Mouse (Mus musculus) heart, embryonic 13.5 days (tissue): ENCODE measurements around the gene Cdkn1b. TPM values are rescaled to one million over a fixed set of nuclear protein-coding genes. Genes with fewer than 3 reads are reported as not detected.

Experiments used
- ATAC-seq: fragments of 200-750 bp; cut with Nextera tagmentation; 2 replicates; pipeline ENCODE4 v1.8.0; 2017; ENCODE audit warnings: moderate TSS enrichment; ENCODE audit not compliant: insufficient number of reproducible peaks, low FRiP score, low TSS enrichment; ENCODE audit errors: extremely low read depth
- H3K27ac ChIP-seq: fragments of 300-500 bp; sonication (generic); replicated peaks from 2 replicates; pipeline ENCODE4 v1.5.1; 2015; ENCODE audit warnings: moderate library complexity, mild to moderate bottlenecking, inconsistent platforms
- H3K27me3 ChIP-seq: fragments of 300-500 bp; sonication (generic); replicated peaks from 2 replicates; pipeline ENCODE4 v1.6.1; 2015; ENCODE audit warnings: mild to moderate bottlenecking, inconsistent platforms
- H3K36me3 ChIP-seq: fragments of 300-500 bp; sonication (generic); 2 replicates; pipeline ENCODE4 v1.6.1; 2015; ENCODE audit warnings: mild to moderate bottlenecking, inconsistent platforms
- H3K4me1 ChIP-seq: fragments of 300-500 bp; sonication (generic); 2 replicates; pipeline ENCODE4 v1.6.1; 2015; ENCODE audit warnings: inconsistent platforms
- H3K4me2 ChIP-seq: fragments of 300-500 bp; sonication (generic); 2 replicates; pipeline ENCODE4 v1.6.1; 2015; ENCODE audit warnings: inconsistent platforms, mild to moderate bottlenecking, moderate library complexity
- H3K4me3 ChIP-seq: fragments of 300-500 bp; sonication (generic); 2 replicates; pipeline ENCODE4 v1.5.1; 2015; ENCODE audit warnings: moderate library complexity, mild to moderate bottlenecking, inconsistent platforms
- H3K9ac ChIP-seq: fragments of 300-500 bp; sonication (generic); 2 replicates; pipeline ENCODE4 v1.6.1; 2015; ENCODE audit warnings: inconsistent platforms, mild to moderate bottlenecking, moderate library complexity
- H3K9me3 ChIP-seq: fragments of 300-500 bp; sonication (generic); 2 replicates; pipeline ENCODE4 v1.6.1; 2016; ENCODE audit warnings: inconsistent platforms
- WGBS: fragments of 180-500 bp; shearing (Covaris S2); methylation state at CpG from one replicate; pipeline ENCODE4 v1.1.7; 2015; ENCODE audit warnings: mixed read lengths; 5-methylcytosine and 5-hydroxymethylcytosine counted together
- polyA plus RNA-seq: library from polyadenylated mRNA; unstranded; fragments of >200 nt; fragmentation: Nextera tagmentation; extraction: Ambion mirVana; gene quantifications from 2 replicates; pipeline ENCODE4 v1.2.1, GENCODE M21; 2015

The Cdkn1b gene
- polyA plus RNA-seq, 1 experiment from 2014 or later: 14.4 TPM

DNA sequence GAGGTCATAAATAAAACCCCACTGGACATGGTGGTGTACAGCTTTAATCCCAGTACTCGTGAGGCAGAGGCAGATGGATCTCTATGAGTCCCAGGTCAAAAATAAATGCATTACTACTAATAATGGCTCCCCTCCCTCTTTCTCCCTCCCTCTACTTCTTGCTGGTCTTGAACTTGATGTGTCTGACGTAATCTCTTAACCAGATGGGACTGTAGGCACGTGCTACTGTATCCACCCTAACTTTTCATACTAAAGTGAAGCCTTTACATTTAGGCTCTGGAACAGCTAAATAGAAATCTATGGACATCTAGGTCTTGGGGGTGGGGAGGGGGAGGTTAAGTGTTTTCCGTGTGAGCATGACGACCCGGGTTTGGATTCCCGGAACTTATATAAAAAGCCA, 10.2 kb downstream of the Cdkn1b start:
- 85% methylated on average over 7 of the region's 7 CpGs for WGBS
- H3K4me1 ChIP-seq: peaks cover 56% of the 10 kb centered on the region
- no peaks in the 10 kb centered on the region for H3K9me3 ChIP-seq
- H3K4me3 ChIP-seq: peak overlapping the region; percentile 64
- peak overlapping the region; percentile 78 for H3K9ac ChIP-seq
- H3K36me3 ChIP-seq: 0 out of 2 replicates have a peak, but pooled peaks cover 3% of the 10 kb centered on the region
- H3K4me2 ChIP-seq: peak overlapping the region; percentile 91
- H3K27ac ChIP-seq: no peak overlapping the region
- ATAC-seq: no peak
- H3K27me3 ChIP-seq: no peaks in the 10 kb centered on the region

DNA sequence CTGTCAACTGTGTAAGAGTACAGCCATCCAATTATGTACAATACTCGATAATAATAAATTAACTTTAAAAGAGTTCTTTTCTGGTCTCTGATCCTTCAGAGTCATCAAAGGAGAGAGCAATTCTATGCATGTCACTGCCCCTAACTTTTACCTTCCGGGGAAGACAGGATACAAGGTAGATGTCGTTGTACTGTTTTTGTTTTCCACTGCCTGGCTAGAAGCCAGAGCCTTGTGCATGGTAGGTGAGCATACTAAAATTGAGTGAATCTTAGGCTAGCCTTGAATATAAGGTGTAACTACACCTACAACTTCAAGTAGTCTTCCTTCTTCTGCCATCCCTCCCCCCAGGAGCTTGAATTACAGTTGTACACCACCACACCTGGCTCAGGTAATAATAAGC, 10.9 kb downstream of the Cdkn1b start:
- Histone ChIP-seq H3K27ac (no peak overlapping the region), H3K36me3 (0 out of 2 replicates have a peak, but pooled peaks cover 3% of the 10 kb centered on the region), H3K4me2 (peak overlapping the region; percentile 91), H3K9me3 (no peaks in the 10 kb centered on the region), H3K27me3 (no peaks in the 10 kb centered on the region), H3K4me1 (peaks cover 51% of the 10 kb centered on the region), H3K4me3 (peak overlapping the region; percentile 64), H3K9ac (peak overlapping the region; percentile 78)
- no peak for ATAC-seq
- 83% methylated on average over 3 of the region's 3 CpGs for WGBS

DNA sequence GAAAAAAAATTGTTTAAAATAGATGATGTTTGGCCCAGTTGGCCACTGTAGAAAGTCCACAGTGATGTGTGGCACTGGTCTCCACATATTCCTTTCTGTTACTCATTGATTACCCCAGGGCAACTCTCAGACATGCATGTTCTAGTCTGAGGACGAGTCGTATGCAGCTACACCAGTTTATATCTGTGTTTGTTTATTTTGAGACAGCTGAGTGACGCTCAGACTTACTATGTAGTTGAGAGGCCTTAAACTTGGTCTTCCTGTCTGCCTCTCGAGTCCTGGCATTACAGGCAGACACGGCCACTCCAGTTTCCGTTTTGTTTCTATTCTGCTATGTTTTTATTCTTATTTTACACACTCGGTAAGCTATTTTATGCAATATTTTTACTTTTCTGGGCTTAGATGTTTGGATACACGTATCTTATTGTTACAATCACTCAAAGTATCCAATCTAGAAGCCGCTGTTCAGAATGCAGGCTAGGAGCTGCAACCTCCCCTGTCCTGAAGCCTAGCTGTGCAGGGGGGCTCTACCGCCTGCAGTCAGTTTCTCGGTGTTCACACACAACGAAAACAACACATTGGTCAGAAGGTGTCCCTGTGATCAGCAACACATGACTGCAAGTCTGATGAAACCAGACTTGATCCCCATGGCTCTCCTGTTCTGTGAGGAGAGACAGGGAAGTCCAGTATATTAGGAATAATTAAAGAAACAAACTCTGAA, 12.4 kb downstream of the Cdkn1b start:
- Histone ChIP-seq H3K27me3 (no peaks in the 10 kb centered on the region), H3K4me3 (no peak overlapping the region), H3K9ac (peak overlapping the region; percentile 65), H3K4me2 (peak overlapping the region; percentile 42), H3K9me3 (no peaks in the 10 kb centered on the region), H3K27ac (no peak overlapping the region), H3K36me3 (peaks cover 7% of the 10 kb centered on the region; the same call in 1 of the 2 replicates), H3K4me1 (peaks cover 41% of the 10 kb centered on the region)
- WGBS: 62% methylated on average over 12 of the region's 12 CpGs
- ATAC-seq: no peak

DNA sequence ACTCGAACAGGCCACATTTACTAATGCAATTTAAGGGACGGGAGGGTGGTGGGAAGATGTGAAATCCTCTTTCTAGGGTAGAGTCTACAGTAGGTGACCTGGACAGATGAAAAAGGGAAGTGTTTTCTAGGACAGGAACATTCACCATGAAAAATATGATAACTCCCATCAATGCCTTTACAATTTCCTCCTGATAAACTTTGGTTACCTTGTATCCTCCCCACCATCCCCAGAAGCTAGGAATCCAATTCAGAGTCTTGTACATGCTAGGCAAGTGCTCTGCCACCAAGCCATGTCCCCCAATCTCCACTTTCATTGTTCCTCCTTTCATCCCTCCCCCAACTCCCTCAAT, 13.0 kb downstream of the Cdkn1b start:
- peak overlapping the region; percentile 62 for H3K9ac ChIP-seq
- peaks cover 7% of the 10 kb centered on the region; the same call in 1 of the 2 replicates for H3K36me3 ChIP-seq
- no peaks in the 10 kb centered on the region for H3K9me3 ChIP-seq
- no peaks in the 10 kb centered on the region for H3K27me3 ChIP-seq
- no peak overlapping the region for H3K27ac ChIP-seq
- peak overlapping the region; percentile 42 for H3K4me2 ChIP-seq
- H3K4me1 ChIP-seq: peaks cover 39% of the 10 kb centered on the region
- whole genome bisulfite sequencing: 87% methylated on average over 2 of the region's 2 CpGs
- ATAC-seq: no peak
- no peak overlapping the region for H3K4me3 ChIP-seq

DNA sequence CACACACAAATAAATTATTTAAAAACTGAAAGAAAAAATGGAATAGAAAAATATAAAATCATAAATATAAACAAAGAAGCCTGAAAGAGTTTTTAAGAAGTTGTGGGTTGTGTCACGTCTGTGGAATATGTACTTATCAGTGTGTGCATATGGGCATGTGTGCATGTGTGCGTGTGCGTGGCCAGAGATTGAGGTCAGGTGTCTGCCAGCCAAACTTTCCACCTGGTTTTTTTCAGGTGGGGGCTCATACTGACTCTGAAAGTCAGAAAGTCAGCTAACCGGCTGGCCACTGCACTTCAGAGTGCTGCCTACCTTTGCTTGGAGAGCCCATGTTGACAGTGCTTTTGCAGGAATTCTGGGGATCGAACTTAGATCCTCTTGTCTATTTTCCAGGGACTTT, 14.1 kb downstream of the Cdkn1b start:
- no peaks in the 10 kb centered on the region for H3K27me3 ChIP-seq
- H3K9ac ChIP-seq: no peak overlapping the region
- peaks cover 37% of the 10 kb centered on the region for H3K4me1 ChIP-seq
- H3K4me3 ChIP-seq: no peak overlapping the region
- H3K27ac ChIP-seq: no peak overlapping the region
- no peaks in the 10 kb centered on the region for H3K9me3 ChIP-seq
- H3K4me2 ChIP-seq: no peak overlapping the region
- ATAC-seq: no peak
- peaks cover 7% of the 10 kb centered on the region; the same call in 1 of the 2 replicates for H3K36me3 ChIP-seq
- 89% methylated on average over 5 of the region's 5 CpGs for WGBS

DNA sequence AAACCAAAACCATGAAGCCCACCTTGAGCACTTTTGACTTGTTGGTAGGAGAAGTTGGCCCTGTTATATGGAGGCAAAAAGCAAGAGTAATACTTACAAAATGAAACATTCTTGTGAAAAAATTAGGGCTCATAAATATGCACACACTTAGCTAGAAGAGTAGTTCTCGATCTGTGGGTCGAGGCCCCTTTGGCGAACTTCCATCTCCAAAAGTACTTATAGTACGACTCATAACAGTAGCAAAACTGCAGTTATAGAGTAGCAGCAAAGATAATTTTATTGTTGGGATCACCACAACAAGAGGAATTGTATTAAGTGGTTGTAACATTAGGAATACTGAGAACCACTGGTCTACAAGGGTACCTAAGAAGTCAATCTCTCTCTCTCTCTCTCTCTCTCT, 19.6 kb downstream of the Cdkn1b start:
- Histone ChIP-seq H3K27me3 (no peaks in the 10 kb centered on the region), H3K36me3 (peaks cover 33% of the 10 kb centered on the region), H3K4me3 (no peak overlapping the region), H3K4me2 (no peak overlapping the region), H3K9ac (no peak overlapping the region), H3K27ac (no peak overlapping the region), H3K4me1 (peaks cover 23% of the 10 kb centered on the region), H3K9me3 (no peaks in the 10 kb centered on the region)
- WGBS: 86% methylated on average over 4 of the region's 4 CpGs
- no peak for ATAC-seq

DNA sequence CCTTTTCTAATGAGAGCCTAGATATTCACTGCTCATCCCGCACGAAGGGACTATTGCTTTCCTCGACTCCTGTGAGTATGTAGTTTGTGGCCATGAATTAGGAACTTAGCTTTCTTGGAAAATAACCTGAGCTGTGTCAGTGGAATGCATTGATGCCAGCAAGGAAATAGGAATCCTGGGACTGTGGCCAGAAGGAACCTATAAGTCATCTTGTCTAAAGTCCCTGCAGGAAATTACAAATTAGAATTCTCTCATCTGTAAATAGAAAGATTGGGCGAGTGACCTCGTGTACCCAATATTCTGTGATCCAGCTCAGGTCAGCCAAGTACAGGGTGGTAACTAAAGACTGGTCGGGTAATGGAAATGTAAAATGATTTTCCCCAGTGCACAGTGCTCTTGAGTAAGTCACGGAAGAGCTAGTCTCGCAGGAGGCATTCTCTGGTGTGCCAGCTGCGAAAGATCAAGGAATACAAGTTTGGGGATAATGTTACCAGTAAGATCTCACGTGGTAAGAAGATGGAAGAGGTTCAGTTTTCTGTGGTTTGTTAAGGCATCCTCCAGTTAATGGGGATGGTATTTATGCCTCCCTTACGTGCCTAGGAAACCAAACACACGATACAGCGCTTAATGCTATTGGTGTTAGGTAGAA, 23.7 kb downstream of the Cdkn1b start:
- no peak overlapping the region for H3K9ac ChIP-seq
- H3K4me1 ChIP-seq: peaks cover 43% of the 10 kb centered on the region
- H3K36me3 ChIP-seq: peaks cover 33% of the 10 kb centered on the region
- ATAC-seq: no peak
- no peaks in the 10 kb centered on the region for H3K27me3 ChIP-seq
- 78% methylated on average over 13 of the region's 13 CpGs for WGBS
- H3K9me3 ChIP-seq: no peaks in the 10 kb centered on the region
- H3K27ac ChIP-seq: no peak overlapping the region
- H3K4me2 ChIP-seq: no peak overlapping the region
- H3K4me3 ChIP-seq: no peak overlapping the region

DNA sequence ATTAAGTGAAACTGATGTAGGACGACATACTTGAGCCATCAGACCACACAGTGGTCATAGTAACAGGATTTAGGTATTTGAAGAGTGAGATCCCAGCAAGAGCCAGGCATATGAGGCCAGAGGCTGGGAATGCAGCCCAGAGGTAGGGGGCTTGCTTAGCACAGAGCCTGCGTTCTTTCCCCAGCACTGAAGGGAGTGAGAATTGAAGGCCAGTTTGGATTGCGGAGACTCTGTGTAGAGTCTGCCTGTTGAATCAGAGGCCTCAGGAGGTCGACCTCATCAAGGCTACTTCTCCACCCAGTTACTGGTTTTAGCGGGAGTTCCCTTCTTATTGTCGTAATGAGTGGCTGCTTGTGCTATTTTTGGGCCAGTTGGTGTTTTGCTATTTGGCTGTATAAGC, 25.9 kb downstream of the Cdkn1b start:
- Histone ChIP-seq H3K9ac (no peak overlapping the region), H3K4me3 (no peak overlapping the region), H3K27ac (peak overlapping the region; percentile 46), H3K4me2 (no peak overlapping the region), H3K27me3 (no peaks in the 10 kb centered on the region), H3K4me1 (peaks cover 43% of the 10 kb centered on the region), H3K9me3 (no peaks in the 10 kb centered on the region), H3K36me3 (peaks cover 27% of the 10 kb centered on the region)
- WGBS: 36% methylated on average over 6 of the region's 6 CpGs
- no peak for ATAC-seq

DNA sequence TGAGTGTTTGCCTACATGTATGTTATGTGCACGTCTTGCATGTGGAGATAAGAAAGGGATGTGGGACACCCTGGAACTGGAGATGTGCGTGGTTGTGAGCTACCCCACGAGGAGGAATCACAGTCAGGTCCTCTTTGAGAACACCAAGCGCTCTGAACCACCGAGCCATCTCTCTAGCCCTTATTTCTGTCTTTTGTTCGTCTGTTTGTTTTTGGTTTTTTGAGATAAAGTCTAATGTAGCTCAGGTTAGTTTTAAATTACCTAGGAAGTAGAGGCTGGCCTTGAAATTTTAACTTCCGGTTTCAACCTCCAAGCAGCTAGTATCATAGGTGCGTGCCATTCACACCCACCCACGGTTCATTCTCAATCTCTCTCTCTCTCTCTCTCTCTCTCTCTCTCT, 26.7 kb downstream of the Cdkn1b start:
- H3K27me3 ChIP-seq: no peaks in the 10 kb centered on the region
- no peaks in the 10 kb centered on the region for H3K9me3 ChIP-seq
- H3K9ac ChIP-seq: no peak overlapping the region
- H3K4me3 ChIP-seq: no peak overlapping the region
- H3K27ac ChIP-seq: no peak overlapping the region
- no peak overlapping the region for H3K4me2 ChIP-seq
- H3K4me1 ChIP-seq: peaks cover 49% of the 10 kb centered on the region
- no peak for ATAC-seq
- peaks cover 26% of the 10 kb centered on the region for H3K36me3 ChIP-seq
- WGBS: 85% methylated on average over 9 of the region's 9 CpGs

DNA sequence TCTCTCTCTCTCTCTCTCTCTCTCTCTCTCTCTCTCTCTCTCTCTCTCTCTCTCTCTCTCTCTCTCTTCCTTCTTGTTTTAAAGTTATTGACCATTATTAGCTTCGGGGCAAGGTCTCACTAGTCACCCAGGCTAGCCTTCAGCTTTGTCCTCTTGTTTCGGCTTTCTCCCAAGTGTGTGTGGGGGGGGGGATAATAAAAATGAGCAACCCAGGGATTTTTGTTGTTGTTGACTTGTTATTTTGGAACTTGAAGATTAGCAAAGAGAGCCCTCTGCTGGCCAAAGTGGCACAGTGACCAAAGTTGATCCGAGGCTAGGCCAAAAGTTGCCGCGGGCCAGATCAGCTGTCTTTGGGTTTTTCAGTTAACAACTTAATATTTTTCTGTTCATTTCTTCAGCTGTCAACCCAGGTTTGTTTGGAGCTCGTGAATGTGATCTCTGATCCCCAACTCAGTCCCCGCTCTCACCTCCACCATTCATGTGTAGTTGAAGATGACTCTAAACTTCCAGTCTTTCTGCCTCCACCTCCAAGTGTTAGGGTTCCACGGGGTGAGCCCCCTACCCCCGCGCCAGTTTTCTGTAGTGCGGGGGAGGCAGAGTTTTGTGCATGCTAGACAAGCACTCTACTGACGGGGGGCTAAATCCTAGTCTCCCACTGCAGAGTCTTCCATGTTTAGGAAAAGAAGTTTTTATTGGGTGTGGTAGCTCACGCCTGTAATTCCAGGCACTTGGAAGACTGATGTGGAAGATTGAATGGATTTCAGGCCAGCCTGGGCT, 27.3 kb downstream of the Cdkn1b start:
- no peaks in the 10 kb centered on the region for H3K27me3 ChIP-seq
- H3K9me3 ChIP-seq: no peaks in the 10 kb centered on the region
- no peak overlapping the region for H3K4me2 ChIP-seq
- H3K9ac ChIP-seq: peak overlapping the region; percentile 37; the same call in 1 of the 2 replicates
- no peak overlapping the region for H3K4me3 ChIP-seq
- peaks cover 42% of the 10 kb centered on the region for H3K4me1 ChIP-seq
- peaks cover 26% of the 10 kb centered on the region for H3K36me3 ChIP-seq
- no peak overlapping the region for H3K27ac ChIP-seq
- WGBS: 40% methylated on average over 13 of the region's 13 CpGs
- ATAC-seq: no peak; the same call in 1 of the 2 replicates

DNA sequence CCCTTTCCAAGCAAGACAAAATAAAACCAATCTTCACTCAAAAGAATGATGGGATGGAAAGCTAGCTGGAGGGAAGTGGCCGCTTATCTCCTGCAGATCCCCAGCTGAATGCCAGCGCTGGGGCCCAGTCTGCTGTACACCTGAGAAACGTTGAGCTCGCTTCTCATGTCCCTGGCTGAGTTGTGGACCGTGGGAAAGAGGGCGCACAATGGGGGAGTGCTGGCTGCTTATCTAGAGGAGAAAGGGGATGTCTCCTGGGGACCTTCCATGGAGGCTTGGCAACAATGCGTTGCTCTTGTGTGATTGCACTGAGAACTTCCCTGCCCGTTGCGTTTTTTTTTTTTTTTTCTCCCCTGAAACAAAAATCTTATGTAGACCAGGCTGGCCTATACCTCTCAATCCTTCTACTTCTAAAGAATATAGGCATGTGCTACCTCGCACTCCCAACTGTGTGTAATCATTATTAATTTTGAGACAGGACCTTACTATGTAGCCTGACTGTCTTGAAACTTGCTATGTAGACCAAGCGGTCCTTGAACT, 28.4 kb downstream of the Cdkn1b start:
- ATAC-seq: no peak

More for the DNA sequence above, 28.4 kb downstream of the Cdkn1b start:
- peaks cover 32% of the 10 kb centered on the region for H3K36me3 ChIP-seq
- H3K4me3 ChIP-seq: no peak overlapping the region
- H3K4me2 ChIP-seq: no peak overlapping the region
- no peak overlapping the region for H3K27ac ChIP-seq
- H3K9me3 ChIP-seq: no peaks in the 10 kb centered on the region
- WGBS: 42% methylated on average over 11 of the region's 11 CpGs
- H3K9ac ChIP-seq: no peak overlapping the region
- no peaks in the 10 kb centered on the region for H3K27me3 ChIP-seq
- peaks cover 31% of the 10 kb centered on the region for H3K4me1 ChIP-seq
